Mouse (Mus musculus) left cerebral cortex, postnatal 4 days (tissue): ENCODE results near the gene Gm20388. TPM values are rescaled to one million over a fixed set of nuclear protein-coding genes. Genes with fewer than 3 reads are reported as not detected.

Experiments used
- DNase-seq: peaks from one replicate; pipeline ENCODE4 v3.0.0-alpha.2; 2022
- intact Hi-C: fragments of 180-260 bp; cut with DNase I; formaldehyde crosslinking; loops from one replicate; pipeline ENCODE4 v1.15.1; 2025
- total RNA-seq, 2 experiments: library from RNA; stranded (reverse); gene quantifications; 2 replicates each; pipeline ENCODE4 v1.2.3; 2021

Gm20388 gene
- total RNA-seq, 2 experiments from 2014 or later, result 6.5 to 12.8 TPM

DNA sequence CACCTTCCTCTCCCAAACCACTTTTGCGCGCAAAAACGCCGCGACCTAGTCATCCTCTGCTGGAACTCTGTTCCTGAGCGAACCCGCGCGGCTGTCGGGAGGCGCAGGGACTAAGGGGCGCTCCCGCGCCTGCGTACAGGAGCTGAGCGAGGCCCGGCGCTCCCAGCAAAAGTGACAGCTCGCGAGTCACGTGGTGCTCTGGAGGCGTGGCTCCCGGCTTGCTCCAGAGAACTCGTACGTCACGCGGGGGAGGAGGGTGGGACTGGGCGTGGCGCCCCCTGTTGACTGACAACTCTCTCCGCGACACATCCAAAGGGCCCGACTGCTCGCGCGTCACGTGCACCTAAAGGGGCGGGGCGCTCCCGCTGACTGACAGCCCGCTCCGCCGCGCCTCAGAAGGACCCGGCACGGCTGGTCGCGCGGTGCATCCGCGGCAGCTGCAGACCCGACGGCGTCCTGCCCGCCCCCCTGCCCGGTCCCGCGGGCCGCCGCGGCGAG lies 203.2 kb downstream of the Gm20388 start, which contains the start of gene 6430548M08Rik:
Gene 6430548M08Rik, plus strand, starts transcription at position 395 of the 498 bp plus-strand sequence.
- intact Hi-C loops, result no loop called here
- peak; percentile 100 for DNase-seq

DNA sequence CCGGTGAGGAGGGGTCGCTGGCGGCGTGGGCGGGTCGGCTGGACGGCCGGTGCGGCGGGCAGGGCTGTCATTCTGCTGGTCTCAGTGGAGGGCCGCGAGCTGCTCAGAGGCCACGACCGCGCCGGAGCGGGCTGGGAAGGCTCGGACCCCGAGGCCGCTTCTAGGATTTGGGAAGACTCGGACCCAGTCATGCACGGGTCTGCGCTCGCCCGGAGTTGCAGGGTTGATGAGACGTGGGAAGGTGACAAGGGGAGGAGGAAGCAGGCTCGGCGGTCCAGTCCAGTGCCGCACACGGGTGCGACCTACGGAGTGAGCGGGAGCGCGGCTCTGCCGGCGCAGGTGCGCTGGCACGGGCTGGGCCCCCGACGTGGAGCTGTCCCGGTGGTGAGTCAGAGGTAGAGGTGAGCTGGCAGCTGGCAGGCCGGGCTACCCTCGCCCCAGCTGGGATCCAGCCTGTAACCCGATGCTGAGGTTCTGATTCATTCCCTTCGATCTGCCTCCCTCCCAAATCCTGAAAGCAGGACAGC lies 203.7 kb downstream of the Gm20388 start:
- peak; percentile 46 for DNase-seq
- intact Hi-C loops, result no loop called here

GRCm38 (mm10) chr8:120116600-120116999 lies 206.0 kb downstream of the Gm20388 start:
- DNase-seq, result no peak
- intact Hi-C loops, result no loop called here

DNA sequence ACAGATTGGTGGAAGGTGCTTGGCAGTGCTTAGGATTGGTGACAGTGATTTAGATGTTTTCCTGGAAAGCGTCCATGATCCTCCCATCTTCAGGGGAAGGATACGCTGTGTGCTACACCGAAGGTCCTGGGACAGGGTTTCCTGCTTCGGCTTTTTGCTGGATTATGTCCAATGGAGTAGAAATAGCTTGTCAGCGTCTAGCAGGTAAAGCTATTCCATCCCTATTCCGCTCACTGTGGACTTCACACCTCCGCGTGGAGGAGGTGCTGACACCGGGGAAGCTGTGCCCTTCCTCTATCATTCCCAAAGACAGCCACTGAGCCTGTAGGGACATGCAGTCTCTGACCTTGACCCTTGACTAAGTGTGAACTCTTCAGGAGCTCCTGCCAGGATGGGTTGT lies 207.5 kb downstream of the Gm20388 start:
- intact Hi-C loops, result no loop called here
- DNase-seq, result no peak

GRCm38 (mm10) chr8:120118847-120119246 lies 208.2 kb downstream of the Gm20388 start:
- intact Hi-C loops, result no loop called here
- DNase-seq, result no peak

DNA sequence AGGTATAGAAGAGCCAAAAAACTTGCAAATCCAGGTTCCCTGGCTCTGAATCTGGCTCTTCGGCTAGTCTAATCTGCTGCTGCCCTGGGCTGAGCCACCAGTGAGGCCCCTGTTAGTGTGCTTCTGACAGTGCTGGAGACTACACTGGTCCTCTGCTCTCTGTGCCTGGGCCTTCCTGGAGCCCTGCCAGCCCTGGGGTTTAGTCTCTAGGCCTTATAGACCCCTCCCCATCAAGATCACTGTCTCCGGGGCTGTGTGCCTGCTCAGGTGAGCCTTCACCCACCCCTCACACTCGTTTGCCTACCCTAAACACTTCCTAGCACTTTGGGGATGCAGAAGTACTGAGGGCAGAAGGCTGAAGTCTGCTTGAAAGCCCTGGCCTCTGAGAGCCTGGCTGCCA lies 208.8 kb downstream of the Gm20388 start:
- no peak for DNase-seq
- intact Hi-C loops, result no loop called here

DNA sequence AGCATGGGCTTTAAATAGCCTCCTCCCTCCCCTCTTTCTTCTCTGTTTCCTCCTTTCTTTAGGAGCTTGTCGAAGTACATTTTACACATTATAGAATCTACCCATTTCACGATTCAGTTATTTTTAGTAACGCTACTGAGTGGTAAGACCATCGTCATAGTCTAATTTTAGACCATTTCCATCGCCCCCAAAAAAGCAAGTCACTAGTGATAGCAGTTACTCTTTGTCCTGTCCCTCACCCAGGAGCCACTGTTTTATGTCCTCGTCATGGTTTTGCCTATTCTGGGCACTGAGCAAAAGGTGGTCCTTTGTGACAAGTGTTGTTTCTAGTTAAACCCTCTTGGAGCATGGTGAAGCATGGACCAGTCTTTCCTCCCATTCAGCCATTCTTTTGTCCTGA lies 209.3 kb downstream of the Gm20388 start:
- intact Hi-C loops, result no loop called here
- no peak for DNase-seq

GRCm38 (mm10) chr8:120120951-120121350 lies 210.3 kb downstream of the Gm20388 start:
- no peak for DNase-seq
- intact Hi-C loops, result no loop called here

GRCm38 (mm10) chr8:120124261-120124660 lies 213.6 kb downstream of the Gm20388 start:
- no peak for DNase-seq
- intact Hi-C loops, result no loop called here

DNA sequence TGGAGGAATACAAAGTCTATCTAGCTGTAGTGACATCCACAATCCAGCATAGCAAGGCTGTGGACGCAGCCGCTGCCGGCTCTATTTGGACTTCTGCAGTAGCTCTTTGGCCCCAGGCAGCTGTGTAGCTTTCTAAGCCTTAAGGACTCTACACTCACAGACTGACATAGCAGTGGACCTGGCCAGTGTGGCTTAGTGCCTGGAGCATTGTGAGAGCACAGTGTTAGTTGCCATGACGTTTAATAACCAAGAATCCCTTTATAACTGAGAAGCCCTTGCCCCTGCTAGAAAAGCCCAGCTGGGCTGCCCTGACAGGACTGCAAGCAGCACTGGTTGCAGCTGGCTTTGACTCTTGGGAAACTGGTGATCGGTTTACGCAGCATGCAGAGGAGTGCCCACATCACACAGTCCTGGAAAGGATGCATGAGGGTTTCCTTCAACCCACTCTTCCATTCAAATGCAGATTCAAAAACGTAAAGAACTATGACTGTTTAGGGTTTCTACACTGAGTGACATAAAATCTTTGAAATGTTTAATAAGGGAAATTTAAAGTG lies 214.3 kb downstream of the Gm20388 start:
- intact Hi-C loops, result no loop called here
- DNase-seq, result peak; percentile 44

DNA sequence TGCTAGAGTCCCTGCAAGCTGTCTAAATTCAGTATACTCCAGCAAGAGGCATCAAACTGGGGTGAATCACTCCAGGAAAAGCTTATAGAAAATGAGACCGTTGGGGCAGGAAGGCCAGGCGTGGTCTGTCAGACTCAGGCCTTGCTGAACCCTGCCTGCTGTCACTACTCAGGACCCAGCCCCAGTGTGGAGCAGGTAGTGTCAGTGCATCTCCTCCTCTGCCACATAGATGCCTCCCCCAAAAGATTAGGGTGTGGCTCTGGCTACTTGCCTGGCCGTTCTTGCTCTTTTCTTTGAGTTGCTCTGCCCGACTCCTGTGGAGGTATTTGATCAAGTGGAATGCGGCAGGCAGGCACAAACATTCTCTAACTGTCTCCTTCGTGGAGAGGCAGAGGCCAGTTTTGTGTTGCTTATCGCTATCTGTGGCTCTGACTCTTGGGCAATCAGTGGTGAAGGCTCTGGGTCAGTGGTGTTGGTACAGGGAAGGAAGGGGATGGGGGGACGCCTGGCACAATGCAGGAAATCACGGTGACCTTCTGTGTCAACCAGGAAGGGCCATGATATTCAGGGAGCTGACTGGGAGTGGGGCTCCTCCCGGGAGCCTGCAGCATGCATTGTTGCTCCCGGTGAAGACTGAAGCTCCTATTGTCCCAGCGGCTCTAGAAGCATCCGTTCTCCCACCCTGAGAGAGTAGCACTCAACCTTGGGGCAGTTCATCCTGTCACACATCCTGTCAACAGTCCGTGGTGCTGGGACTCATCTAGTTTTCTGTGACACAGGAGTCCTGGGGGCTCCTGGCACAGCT lies 215.9 kb downstream of the Gm20388 start:
- no peak for DNase-seq
- intact Hi-C loops, result no loop called here

GRCm38 (mm10) chr8:120129547-120129946 lies 218.9 kb downstream of the Gm20388 start:
- intact Hi-C loops, result no loop called here
- DNase-seq, result no peak

- no peak for DNase-seq
- intact Hi-C loops, result no loop called here
These were observed 220.5 kb downstream of the Gm20388 start for GRCm38 (mm10) chr8:120131158-120131557.

GRCm38 (mm10) chr8:120133169-120133568 lies 222.5 kb downstream of the Gm20388 start:
- DNase-seq, result no peak
- intact Hi-C loops, result no loop called here

DNA sequence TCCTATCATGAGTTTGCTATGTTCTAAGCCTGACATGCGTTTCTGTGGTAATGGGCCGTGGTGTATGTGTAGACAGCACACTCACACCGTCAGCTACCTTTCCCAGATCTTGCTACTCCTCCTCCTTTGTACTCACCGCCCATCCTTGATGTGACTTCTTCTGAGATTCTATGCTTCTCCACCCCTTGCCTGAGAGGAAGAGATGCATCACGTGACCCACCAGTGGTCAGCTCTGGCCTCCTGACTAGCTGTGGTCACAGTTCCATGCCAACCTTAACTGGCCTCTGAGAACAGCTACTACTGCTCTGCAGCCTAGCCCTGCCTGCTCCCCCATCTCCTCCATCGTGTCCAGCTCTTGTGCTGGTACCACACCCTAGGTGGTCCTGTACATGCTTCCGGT lies 225.0 kb downstream of the Gm20388 start:
- intact Hi-C loops, result no loop called here
- DNase-seq, result no peak

DNA sequence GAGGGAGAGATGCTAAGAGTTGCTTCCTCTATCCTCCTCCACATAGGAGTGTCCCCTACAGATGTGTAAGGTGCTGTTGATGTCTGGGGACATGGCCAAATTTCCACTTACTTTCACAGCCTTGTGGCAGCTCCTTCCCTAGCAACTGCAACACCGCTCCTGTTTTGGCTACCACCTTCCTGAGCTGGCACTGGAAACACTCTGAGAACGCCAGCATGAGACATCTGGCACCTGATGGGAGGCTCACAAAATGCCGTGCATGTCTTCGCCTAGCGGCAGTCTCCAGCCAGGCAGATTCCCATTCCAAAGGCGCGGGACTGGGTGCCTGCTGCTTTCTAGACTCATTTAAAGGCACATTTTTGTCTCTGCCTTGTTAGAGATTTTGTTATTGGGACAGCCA lies 226.0 kb downstream of the Gm20388 start:
- intact Hi-C loops, result no loop called here
- peak; percentile 56 for DNase-seq

DNA sequence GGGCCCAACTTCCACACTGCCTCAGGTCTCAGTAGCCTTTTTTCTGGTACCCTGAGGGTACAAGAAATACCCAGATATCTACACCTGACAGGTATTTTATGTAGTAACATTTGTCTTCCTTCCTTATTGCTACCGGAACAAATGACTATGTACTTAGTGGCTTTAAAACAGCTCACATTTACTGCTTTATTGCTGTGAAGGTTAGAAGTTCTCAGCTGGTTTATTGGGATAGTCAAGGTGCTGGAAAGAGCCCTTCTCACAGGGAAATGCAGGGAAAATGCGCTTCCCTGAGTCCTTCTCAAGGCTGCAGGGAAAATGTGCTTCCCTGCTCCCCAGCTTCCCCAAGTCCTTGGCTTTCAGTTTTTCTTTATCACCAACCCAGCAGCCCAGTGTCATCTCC lies 228.3 kb downstream of the Gm20388 start:
- intact Hi-C loops, result no loop called here
- no peak for DNase-seq

DNA sequence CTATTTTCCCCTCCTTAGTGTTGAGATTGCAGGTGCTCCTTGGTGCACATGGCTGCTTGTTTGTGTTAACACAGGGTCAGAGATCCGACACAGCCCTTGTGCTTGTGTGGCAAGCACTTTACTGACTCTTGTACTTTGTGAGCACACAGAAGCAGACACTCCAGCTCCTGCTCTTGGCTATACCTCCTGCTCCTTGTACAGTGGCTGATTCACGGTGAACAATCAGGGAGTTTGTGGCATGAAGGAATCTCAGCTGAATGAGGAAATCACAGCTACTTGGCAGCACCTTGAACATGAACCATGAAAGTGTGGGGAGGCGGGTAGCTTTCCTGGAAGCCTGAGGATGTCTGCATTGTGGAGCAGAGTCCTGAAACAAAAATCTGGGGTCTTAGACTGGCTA lies 230.1 kb downstream of the Gm20388 start:
- no peak for DNase-seq
- intact Hi-C loops, result no loop called here

DNA sequence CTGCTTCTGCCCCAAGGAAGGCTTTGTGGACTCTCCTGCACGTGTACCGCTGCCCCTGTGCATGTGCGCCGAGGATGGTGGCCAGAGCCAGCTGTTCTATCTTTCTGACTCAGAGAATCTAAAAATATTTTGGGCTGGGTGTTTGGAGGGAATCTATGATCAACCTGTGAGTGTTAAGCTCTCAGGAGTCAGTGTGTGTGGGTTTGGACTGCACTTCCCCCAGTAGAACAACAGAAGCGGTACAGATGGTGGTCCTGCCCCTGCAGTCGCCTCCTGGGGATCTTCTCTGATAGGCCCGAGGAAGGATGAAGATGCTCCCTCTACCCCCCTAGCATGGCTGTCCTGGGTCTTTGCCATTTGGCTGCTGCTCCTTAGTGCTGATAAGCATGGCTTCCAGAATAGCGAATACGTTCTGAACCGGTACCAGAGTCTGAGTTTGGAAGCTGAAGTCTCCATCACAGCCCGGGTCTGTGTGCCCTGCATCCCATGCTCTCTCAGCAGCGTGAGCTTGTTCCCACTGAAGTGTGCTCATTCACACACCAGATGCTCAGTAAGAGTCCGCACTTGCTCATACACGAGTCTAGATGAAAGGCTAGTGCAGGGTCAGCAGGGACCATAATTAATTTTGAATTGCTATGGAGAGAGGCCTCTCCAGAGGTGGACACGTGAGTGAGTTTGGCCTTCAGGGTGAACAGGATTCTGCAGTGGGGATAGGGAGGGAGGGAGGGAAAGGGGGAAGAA lies 233.4 kb downstream of the Gm20388 start:
- intact Hi-C loops, result no loop called here
- DNase-seq, result peak; percentile 76

DNA sequence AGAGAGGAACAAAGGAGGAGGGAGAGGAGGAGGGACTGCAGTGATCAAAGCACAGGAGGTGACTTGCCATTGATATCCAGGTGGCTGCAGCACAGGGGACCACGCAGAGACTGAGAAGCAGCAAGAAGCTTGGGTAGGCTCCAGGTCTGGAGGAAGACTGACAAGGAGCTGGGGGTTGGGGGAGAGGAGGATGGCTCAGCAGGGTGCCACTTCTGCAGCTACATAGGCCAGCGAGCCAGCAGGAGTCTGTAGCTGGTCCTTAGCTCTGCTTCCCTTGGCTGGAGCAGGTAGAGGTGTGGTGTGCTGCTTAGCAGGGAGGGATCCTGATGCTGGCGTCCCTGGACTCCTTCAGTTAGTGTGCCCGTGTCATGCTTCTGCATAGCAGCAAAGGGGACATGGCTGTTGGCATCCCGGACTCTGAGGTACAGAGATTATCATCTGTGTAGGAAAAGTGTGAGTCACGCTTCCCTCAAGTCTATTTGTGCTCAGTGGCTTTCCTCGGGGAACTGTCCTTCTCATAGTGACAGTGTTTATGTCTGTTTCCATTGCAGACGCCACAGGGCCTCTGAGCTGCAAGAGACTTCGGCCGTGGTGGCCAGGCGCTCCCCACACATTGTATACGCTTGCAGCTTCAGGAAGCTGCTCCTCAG lies 234.1 kb downstream of the Gm20388 start:
- DNase-seq, result peak; percentile 58
- intact Hi-C loops, result no loop called here

GRCm38 (mm10) chr8:120146051-120146450 lies 235.4 kb downstream of the Gm20388 start:
- DNase-seq, result no peak
- intact Hi-C loops, result no loop called here
